Mouse (Mus musculus): Measurements from ENCODE around the gene 4933402D24Rik.

DNA sequence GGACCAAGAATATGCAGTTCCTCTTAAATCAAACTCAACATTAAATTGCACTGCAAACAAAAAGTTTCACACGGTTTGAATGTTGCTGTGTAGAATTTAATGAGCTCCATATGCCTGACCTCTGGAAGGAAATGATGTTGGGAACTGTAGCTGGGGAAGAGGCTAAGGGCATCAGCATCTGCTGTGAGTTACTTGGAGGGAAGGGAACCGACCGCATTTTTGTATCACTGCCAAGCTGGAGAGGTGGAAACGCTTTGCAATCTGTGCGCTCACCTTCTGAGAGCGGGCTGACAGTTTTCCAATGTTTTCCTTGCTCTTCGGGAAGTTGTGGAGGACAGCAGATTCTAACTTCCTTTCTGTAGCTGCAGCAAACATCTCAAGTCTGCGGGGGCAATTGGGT is 955 bp downstream of the 4933402D24Rik start:
- TF ChIP-seq CTCF (IDR thresholded peaks at IDR 0.05; ENCODE audit: low read depth), result no peak
- TF ChIP-seq EP300 (IDR thresholded peaks at IDR 0.05; ENCODE audit: low read depth), result no peak
